Mouse (Mus musculus): Measurements from ENCODE around the gene Pomp. TPM values are rescaled to one million over a fixed set of nuclear protein-coding genes. Genes with fewer than 3 reads are reported as not detected.

Pomp gene
- total RNA-seq (2021), result 100 to 1,000 TPM; 128 to 151 TPM
- long read RNA-seq, experiment 1, transcript Pomp-201 (6 exons, 1,579 nt), result major isoform, 134 of 149 reads
- long read RNA-seq, experiment 1, partial matches to known transcripts, result 9 of 149 reads
- long read RNA-seq, experiment 1, other reads (novel, unspliced or antisense), result 5 of 149 reads
- long read RNA-seq, experiment 2, transcript Pomp-201 (6 exons, 1,579 nt), result major isoform, 86 of 94 reads
- long read RNA-seq, experiment 2, partial matches to known transcripts, result 5 of 94 reads
- long read RNA-seq, experiment 2, other reads (novel, unspliced or antisense), result 3 of 94 reads

- peak; percentile 77 to 91 for DNase-seq (ENCODE audit: low spot score in 2 of 2)
Observed at GRCm38 (mm10) chr5:147860449-147861261, at the start of gene Pomp. Gene Pomp, plus strand, starts transcription at chr5:147860461.

DNA sequence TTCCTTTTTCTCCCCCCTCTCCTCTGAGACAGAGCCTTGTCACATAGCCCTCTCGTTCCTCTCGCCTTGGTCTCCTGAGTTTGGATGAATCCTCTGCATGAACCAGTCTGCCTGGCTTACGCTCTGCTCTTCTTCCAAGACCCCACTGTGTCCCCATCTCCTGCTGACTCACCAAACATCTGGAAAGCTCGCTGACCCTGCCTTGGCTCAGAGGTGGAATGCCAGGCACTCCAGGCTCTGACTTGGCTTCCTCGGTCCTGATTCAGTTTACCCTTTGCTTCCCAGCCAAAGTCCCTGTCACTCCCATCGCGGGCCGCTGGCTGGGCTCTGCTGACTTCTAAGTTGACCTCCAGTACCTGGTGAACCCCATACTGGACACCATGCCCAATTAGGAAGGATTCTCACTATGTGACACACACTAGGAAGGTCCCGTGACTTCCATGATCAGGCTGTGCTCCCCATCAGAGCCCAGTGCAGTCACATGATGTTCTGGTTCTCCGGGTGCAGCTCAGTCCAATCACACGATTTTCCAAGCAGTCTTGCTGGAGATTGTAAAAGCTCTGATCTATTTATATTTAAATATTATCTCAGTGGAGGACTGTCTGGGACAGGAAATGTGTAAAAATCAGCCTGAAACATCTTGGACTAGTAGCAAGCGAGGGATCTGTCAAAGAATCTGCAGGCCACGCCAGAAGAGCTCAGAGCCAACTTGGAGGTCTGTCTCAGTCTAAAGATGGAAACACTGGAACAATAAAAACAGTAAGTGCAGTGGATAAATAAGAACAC, 47.8 kb upstream of the Pomp start:
- DNase-seq (ENCODE audit: low spot score in 2 of 2), result peak in 1 of 2 experiments; percentile 33

DNA sequence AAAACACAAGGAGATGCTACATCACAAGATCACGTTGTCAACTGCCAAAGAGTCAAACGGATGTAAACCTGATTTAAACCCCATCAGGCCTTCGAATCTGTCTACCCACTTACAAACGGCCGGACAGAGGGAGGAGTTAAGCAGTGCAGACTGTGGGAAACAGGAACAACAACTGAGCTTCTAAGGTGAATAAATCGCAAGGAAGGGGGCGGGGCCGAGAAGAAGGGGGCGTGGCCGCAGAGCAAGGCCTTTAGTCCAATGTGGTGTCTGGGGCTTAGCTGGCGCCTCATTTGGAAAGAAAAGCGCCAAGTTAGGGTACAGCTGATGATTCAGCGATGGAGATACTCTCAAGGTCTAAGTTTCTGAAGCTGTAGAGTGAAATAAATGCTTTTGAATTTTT, 45.3 kb upstream of the Pomp start:
- no peak for DNase-seq (ENCODE audit: low spot score in 2 of 2)

DNA sequence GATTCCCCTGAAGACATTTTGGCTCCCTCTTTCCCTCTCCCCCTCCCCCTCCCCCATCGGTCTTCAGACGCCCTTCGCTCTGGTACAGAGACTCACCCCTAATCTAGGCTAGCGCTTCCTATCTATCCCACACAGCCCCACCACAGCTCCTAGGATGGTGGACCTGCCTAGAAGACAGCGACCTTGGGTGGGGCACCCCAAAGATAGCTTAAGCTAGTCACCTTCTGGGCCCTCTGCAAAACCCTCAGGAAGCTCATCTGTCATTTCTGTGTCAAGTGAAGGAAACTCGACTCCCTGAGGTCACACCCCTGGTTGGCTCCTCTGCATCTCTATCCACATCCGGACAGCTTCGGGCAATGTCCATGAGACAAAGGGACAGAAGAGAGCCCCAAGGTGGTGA, 44.7 kb upstream of the Pomp start:
- no peak for DNase-seq (ENCODE audit: low spot score in 2 of 2)

GRCm38 (mm10) chr5:147816465-147816864, 43.8 kb upstream of the Pomp start:
- DNase-seq (ENCODE audit: low spot score in 2 of 2), result no peak

- no peak for DNase-seq (ENCODE audit: low spot score in 2 of 2)
Observed at GRCm38 (mm10) chr5:147817747-147818496, 42.3 kb upstream of the Pomp start.

- no peak for DNase-seq (ENCODE audit: low spot score in 2 of 2)
Observed at GRCm38 (mm10) chr5:147818866-147819265, 41.4 kb upstream of the Pomp start.

GRCm38 (mm10) chr5:147819895-147820294, 40.4 kb upstream of the Pomp start:
- no peak for DNase-seq (ENCODE audit: low spot score in 2 of 2)

DNA sequence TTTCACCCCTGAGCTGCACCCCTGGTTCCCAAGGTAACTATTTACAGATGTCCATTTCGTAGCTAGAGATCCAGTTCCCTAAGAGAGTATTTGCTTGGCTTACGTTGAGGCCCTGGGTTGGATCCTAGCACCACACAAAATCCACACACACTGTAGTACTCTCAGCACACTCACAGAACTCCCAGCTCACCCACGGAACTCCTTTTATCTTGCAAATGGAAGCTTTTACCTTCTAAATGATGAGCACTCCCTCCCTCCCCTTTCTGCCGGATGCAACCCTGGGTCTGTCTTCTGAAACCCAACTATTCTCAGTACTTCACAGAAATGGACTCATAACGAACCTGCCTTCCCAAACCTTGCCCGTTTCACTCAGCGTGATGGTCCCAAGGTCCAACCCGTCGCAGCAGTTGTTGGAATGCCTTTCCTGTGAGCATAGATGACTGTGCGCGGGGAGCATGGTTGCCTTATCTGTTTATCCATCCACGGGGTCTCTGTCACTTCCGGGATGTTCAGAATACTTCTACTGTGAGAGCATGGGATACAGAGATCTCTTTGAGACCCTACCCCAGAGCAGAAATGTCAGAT, 36.1 kb upstream of the Pomp start:
- DNase-seq (ENCODE audit: low spot score in 2 of 2), result peak in 1 of 2 experiments; percentile 7

- no peak for DNase-seq (ENCODE audit: low spot score in 2 of 2)
Observed at GRCm38 (mm10) chr5:147825375-147825969, 34.8 kb upstream of the Pomp start.

- no peak for DNase-seq (ENCODE audit: low spot score in 2 of 2)
Observed at GRCm38 (mm10) chr5:147826091-147826490, 34.2 kb upstream of the Pomp start.

- DNase-seq (ENCODE audit: low spot score in 2 of 2), result no peak
Observed at GRCm38 (mm10) chr5:147826546-147826945, 33.7 kb upstream of the Pomp start.

DNA sequence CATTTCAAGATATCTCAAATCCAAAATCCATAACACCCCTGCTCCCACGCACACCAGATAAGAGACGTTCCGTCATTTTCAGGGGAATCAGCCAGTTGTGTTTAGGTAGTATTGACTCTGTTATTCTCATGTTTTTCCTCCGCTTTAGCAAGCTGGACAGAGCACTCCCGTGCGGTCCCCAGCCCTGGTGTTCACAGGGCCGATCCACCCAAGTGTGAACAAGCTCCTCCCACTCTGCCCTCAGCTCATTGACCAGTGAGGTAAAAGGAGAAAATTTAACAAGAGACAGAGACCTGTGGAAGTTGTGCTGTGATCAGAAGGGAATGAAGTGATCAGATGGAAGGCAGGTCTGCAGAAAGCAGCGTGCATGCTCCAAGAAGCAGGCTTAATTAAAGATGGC, 31.4 kb upstream of the Pomp start:
- DNase-seq (ENCODE audit: low spot score in 2 of 2), result no peak

GRCm38 (mm10) chr5:147832842-147833241, 27.4 kb upstream of the Pomp start:
- DNase-seq (ENCODE audit: low spot score in 2 of 2), result no peak

- no peak for DNase-seq (ENCODE audit: low spot score in 2 of 2)
Observed at GRCm38 (mm10) chr5:147834841-147835500, 25.3 kb upstream of the Pomp start.

DNA sequence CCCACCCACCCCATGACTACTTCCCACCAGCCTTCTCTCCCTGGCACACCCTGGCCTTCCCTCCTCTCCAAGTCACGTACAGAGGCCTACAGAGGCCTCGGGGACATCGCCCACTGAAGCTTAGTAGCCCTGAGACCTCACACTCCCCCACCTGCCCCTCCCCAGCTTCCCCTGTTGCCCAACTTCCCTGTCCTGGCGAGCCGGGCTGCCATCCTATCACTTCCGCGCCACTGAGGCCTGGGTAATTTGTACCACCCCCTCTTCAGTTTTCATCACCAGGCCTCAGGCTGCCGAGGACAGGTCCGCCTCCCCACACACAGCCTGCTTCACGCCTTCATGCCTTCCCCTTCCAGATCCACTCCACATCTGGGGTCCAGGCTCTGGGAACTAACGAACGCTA, 20.8 kb upstream of the Pomp start:
- DNase-seq (ENCODE audit: low spot score in 2 of 2), result no peak

DNA sequence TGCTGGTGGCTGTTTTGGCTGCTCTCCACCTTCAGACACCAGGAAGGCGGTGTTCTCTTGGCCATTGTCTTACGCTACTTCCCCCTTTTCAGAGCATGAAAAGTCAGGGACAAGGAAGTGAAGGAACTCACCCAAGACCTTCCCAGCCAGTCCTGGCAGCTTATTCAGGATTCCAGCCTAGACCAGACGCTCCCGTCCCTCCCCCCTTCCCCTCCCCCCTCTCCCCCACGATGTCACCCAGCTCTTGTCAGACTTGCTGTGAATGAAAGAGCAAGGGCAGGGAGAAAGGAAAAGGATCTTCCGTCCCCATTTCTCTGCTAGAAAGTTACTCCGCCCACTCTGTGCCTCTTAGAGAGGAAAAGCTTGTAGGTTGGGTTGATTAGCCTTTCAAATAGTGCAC, 16.9 kb upstream of the Pomp start:
- no peak for DNase-seq (ENCODE audit: low spot score in 2 of 2)

DNA sequence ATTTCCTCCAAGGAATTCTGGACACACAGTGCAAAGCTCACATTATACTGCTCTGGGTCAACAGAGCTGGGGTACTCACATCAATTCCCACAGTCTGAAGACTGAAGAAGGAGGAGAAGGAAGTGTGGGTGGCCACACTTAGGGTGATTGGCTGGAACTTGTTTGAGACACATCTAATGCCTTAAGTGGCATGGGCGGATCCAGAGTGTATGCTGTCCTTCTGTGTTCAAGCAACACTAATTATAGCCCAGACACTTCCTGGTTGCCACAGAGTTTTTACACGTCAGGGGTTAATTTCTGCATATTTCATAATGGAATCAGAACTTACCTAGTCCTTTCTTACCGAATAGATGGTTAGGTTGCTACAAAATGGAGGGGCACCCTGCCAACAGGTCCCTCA, 14.9 kb upstream of the Pomp start:
- no peak for DNase-seq (ENCODE audit: low spot score in 2 of 2)

DNA sequence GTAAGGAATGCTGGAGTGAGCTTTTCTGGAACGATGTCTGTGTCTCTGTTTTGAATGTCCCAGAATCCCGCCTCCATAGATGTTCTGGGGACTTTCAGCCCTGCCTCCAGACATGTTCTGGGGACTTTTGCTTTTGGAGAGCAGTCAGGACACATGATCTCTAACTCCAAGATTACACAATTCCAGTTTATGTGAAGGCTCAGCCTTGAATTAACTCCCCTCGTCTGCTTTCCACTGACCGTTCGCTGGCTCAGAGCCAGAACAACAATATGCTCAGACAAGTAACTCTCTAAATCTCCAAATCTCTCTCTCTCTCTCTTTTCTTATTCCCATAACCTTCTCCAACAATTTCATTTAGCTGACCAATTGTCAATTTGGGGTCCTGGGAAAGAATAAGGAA, 12.9 kb upstream of the Pomp start:
- no peak for DNase-seq (ENCODE audit: low spot score in 2 of 2)

Measured in gastrocnemius, postnatal 4 days (tissue).